Mouse (Mus musculus): ENCODE measurements around the gene Xrn1.

DNA sequence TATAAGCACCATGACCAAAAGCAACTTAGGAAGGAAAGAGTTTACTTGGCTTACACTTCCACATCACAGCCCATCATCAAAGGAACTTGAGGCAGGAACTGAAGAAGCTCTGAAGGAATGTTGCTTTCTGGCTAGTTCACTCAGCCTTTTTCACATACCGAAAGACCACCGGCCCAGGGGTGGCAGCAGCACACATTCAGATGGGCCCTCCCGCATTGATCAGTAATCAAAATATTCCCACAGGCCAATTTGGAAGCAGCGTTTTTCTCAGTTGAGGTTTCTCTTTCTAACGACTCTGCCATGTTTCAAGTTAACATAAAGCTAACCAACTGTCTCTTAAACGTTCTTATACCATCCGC is 355 bp upstream of the Xrn1 start:
- TF ChIP-seq CTCF (IDR thresholded peaks at IDR 0.05; ENCODE audit: borderline replicate concordance, insufficient read depth, low read depth, low read length) (no peak), POLR2A (IDR thresholded peaks at IDR 0.05; ENCODE audit: borderline replicate concordance, insufficient read depth, low read length) (no peak)

Data from cerebellum, adult 2 months (tissue).